Mouse (Mus musculus) heart, embryonic 16.5 days (tissue): ENCODE measurements around the gene Gm20388. TPM values are rescaled to one million over a fixed set of nuclear protein-coding genes. Genes with fewer than 3 reads are reported as not detected.
"Not testable (repeated sequence)": the region's sequence is repeated elsewhere in the genome, so short reads cannot be mapped to it uniquely, and the experiment has no call there.

ENCODE experiments used
- ATAC-seq: fragments of 200-750 bp; cut with Nextera tagmentation; replicated peaks from 2 replicates; pipeline ENCODE4 v1.8.0; 2017; ENCODE audit warnings: moderate number of reproducible peaks; ENCODE audit not compliant: insufficient read depth, low FRiP score; ENCODE audit errors: extremely low read depth
- H3K27ac ChIP-seq: fragments of 300-500 bp; sonication (generic); 2 replicates; pipeline ENCODE4 v1.5.1; 2014; ENCODE audit warnings: mild to moderate bottlenecking, low read length, control low read depth, moderate library complexity
- H3K27me3 ChIP-seq: fragments of 300-500 bp; sonication (generic); 2 replicates; pipeline ENCODE4 v1.6.1; 2014; ENCODE audit warnings: low read length, mixed read lengths; ENCODE audit not compliant: control insufficient read depth, insufficient read depth
- H3K36me3 ChIP-seq: fragments of 300-500 bp; sonication (generic); 2 replicates; pipeline ENCODE4 v1.6.1; 2014; ENCODE audit not compliant: control insufficient read depth, insufficient read depth
- H3K4me1 ChIP-seq: fragments of 300-500 bp; sonication (generic); 2 replicates; pipeline ENCODE4 v1.6.1; 2014; ENCODE audit warnings: low read length, mixed read lengths; ENCODE audit not compliant: control insufficient read depth, insufficient read depth
- H3K4me2 ChIP-seq: fragments of 300-500 bp; sonication (generic); 2 replicates; pipeline ENCODE4 v1.6.1; 2014; ENCODE audit warnings: low read depth, mild to moderate bottlenecking, control low read depth, low read length
- H3K4me3 ChIP-seq: fragments of 300-500 bp; sonication (generic); 2 replicates; pipeline ENCODE4 v1.5.1; 2014; ENCODE audit warnings: mild to moderate bottlenecking, control low read depth, low read length
- H3K9ac ChIP-seq: fragments of 300-500 bp; sonication (generic); 2 replicates; pipeline ENCODE4 v1.6.1; 2014; ENCODE audit warnings: low read length, control low read depth
- H3K9me3 ChIP-seq: fragments of 300-500 bp; sonication (generic); replicated peaks from 2 replicates; pipeline ENCODE4 v1.6.1; 2016; ENCODE audit warnings: low read length; ENCODE audit not compliant: control insufficient read depth
- WGBS: fragments of 180-500 bp; shearing (Covaris S2); extraction: QIAGEN DNeasy Blood & Tissue Kit; methylation state at CpG from one replicate; pipeline ENCODE4 v1.1.7; 2014; 5-methylcytosine and 5-hydroxymethylcytosine counted together
- polyA plus RNA-seq: library from polyadenylated mRNA; unstranded; fragments of >200 nt; fragmentation: Nextera tagmentation; extraction: Ambion mirVana; gene quantifications from 2 replicates; pipeline ENCODE4 v1.2.1, GENCODE M21; 2015

Gene Gm20388
- polyA plus RNA-seq, 1 experiment from 2014 or later, result 4.5 TPM

DNA sequence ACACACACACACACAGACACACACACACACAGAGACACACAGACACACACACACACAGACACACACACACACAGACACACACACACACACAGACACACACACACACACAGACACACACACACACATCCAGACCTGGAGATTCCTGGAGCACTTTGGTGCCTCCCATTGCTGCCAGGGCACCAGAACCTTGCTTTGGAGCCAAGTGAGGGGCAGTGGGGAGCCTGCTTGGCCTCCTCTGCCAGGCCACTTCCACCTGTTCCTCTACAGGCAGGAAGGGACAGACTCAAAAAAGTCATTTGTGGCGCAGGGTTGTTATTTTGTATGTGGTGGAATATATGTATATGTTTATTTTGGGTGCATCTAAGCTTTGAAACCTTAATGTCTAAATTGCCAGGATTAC, 1533.9 kb downstream of the Gm20388 start:
- not testable (repeated sequence) for H3K9ac ChIP-seq, H3K27me3 ChIP-seq, H3K9me3 ChIP-seq, H3K4me1 ChIP-seq, H3K27ac ChIP-seq, H3K4me2 ChIP-seq, H3K36me3 ChIP-seq, ATAC-seq, H3K4me3 ChIP-seq
- 81% methylated on average over 1 of the region's 1 CpGs for WGBS

DNA sequence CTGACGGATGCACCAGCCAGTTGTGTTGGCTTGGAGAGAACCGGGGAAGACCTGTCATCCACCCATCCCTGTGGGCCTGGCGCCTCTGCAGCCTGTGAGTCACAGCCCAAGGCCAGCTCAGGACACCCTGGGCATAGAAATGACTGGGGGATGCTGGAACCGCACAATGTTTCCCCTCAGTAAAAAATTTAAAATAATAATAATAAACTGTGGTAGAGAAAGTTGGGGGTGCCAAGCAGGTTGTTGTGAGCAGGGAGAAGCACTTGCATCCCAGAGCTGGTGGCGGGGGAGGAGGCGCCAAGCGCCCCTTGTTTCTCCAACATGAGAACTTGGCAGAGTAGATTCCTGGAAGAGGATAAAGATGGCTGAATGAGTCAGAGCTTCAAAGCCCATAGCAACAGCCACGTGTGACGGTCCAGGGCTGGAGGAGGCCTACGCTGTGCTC, 1534.4 kb downstream of the Gm20388 start:
- Histone ChIP-seq H3K36me3 (no peaks in the 10 kb centered on the region), H3K9me3 (no peaks in the 10 kb centered on the region), H3K4me3 (no peak overlapping the region), H3K4me1 (peaks cover 8% of the 10 kb centered on the region; the same call in 1 of the 2 replicates), H3K4me2 (no peak overlapping the region), H3K9ac (no peak overlapping the region), H3K27me3 (no peaks in the 10 kb centered on the region), H3K27ac (no peak overlapping the region)
- 80% methylated on average over 10 of the region's 10 CpGs for WGBS
- no peak for ATAC-seq

DNA sequence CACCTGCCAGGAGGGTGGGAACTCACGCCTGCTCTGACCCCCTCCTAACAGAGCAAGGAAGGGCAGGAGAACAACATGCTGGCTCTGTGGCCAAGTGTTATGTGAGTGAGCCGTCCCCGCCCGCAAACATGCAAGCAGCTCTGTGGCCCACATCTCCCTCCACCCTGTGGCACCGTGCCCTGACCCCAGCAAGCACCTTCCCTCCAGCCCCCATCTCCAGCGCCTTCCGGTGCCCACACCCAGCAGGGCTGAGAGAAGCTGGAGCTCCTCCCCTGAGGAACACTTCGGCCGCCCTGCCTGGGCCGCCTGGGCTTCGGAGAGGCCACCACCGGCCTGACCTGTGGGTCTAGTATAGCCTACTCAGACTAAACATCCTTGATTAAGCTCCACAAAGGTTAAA, 1535.5 kb downstream of the Gm20388 start:
- Histone ChIP-seq H3K27ac (no peak overlapping the region), H3K4me3 (no peak overlapping the region), H3K4me2 (no peak overlapping the region), H3K4me1 (peaks cover 10% of the 10 kb centered on the region), H3K27me3 (no peaks in the 10 kb centered on the region), H3K36me3 (no peaks in the 10 kb centered on the region), H3K9me3 (no peaks in the 10 kb centered on the region), H3K9ac (no peak overlapping the region)
- 82% methylated on average over 12 of the region's 12 CpGs for WGBS
- ATAC-seq, result no peak

DNA sequence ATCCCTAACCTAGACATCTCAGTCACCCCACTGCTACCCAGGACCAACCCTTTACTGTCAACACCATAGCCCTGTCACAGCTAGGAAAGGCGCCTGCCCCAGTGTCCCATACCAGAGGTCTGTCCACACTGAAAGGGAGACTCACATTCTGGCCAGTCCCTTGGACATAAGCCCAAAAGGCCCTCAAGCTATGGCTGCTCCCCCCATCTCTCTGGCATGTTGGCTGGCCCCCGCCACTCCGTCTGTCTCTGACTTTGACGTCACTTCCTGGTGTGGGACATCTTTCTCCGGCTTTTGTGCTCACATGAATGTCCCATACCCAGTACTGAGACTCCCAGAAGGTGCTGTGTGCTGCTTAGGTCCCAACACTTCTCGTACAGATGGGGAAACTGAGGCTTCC, 1536.2 kb downstream of the Gm20388 start:
- Histone ChIP-seq H3K4me1 (peaks cover 16% of the 10 kb centered on the region), H3K4me3 (no peak overlapping the region), H3K27ac (no peak overlapping the region), H3K36me3 (no peaks in the 10 kb centered on the region), H3K27me3 (no peaks in the 10 kb centered on the region), H3K9ac (no peak overlapping the region), H3K4me2 (no peak overlapping the region), H3K9me3 (no peaks in the 10 kb centered on the region)
- WGBS, result 63% methylated on average over 6 of the region's 6 CpGs
- no peak for ATAC-seq

DNA sequence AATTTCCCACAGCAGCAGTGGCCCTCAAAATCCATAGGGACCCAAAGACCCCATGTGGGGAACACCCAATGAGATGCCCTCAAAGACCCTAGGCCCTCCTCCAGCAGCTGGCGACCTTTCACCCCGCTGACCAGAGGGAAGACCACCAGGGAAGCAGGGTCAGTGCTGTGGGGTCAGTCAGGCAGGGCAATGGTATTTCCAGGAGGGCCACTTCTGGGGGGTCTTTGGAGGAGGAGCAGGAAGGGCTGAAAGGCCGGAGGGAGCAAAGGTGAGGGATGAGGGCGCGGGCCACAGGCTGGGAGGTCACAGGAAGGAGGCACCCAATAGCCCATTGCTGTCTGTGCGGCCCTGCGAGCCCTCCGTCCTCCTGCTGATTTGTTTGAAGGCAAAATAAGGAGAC, 1539.6 kb downstream of the Gm20388 start:
- 76% methylated on average over 8 of the region's 8 CpGs for WGBS

DNA sequence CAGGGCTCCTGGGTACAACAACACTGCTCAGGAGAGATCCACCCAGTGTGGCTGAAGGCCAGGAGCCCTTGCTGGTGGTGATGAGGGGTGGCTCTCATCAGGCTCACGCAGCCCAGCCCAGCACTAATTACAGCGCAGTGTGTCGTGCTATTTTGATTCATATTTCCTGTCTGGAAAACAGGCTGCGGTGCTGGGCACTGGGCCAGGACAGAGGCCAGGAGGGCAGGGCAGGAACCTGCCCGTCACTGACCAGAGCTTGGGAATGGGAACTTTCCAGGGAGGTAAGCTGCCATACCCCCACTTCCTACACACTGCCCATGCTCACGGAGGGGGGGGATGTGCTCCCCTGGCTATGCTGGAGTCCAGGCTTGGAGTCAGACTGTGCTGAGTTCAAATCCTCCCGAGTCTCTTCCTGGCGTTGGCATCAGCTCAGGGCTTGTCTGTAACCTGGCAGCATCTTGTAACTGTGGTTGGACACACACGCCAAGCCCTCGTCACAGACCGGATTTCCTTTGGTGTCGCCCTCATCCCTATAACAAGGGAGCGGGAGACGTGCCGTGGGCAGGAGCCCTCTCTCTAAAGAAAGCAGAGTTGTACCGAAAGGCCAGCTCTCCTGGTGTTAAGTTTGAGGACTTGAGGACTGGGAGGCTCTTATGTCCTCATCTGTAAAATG, 1540.9 kb downstream of the Gm20388 start:
- Histone ChIP-seq H3K4me1 (peaks cover 16% of the 10 kb centered on the region), H3K4me2 (no peak overlapping the region; the same call in 1 of the 2 replicates), H3K9me3 (no peaks in the 10 kb centered on the region), H3K27me3 (no peaks in the 10 kb centered on the region), H3K9ac (no peak overlapping the region), H3K27ac (no peak overlapping the region), H3K4me3 (no peak overlapping the region), H3K36me3 (no peaks in the 10 kb centered on the region)
- 50% methylated on average over 16 of the region's 16 CpGs for WGBS
- ATAC-seq, result peak; percentile 85

More for the DNA sequence above, 1539.6 kb downstream of the Gm20388 start:
- H3K4me2 ChIP-seq, result no peak overlapping the region
- no peaks in the 10 kb centered on the region for H3K9me3 ChIP-seq
- ATAC-seq, result no peak
- no peak overlapping the region for H3K9ac ChIP-seq
- H3K27ac ChIP-seq, result no peak overlapping the region
- H3K27me3 ChIP-seq, result no peaks in the 10 kb centered on the region
- H3K4me3 ChIP-seq, result no peak overlapping the region
- H3K4me1 ChIP-seq, result peaks cover 16% of the 10 kb centered on the region
- H3K36me3 ChIP-seq, result no peaks in the 10 kb centered on the region

DNA sequence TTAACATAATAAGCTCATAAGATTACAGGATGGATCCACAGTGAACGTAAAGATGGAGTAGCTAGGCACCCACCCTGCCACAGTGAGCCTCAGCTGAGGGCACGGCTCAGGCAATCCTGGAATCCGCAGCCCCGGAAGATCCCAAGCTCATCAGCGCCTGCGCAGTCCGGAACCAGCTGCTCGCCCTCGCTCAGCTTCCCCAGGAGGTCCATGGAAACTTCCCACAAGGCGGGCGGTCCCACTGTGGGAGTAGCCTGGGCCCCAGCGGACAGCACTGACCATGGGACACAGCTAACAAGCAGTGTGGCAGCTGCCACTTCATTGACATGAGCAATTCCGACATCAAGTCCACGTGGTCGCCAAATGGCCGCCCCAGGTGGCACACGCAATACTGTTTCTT, 1544.1 kb downstream of the Gm20388 start:
- Histone ChIP-seq H3K27me3 (no peaks in the 10 kb centered on the region), H3K4me3 (no peak overlapping the region), H3K4me1 (peaks cover 8% of the 10 kb centered on the region; the same call in 1 of the 2 replicates), H3K9ac (no peak overlapping the region), H3K4me2 (no peak overlapping the region), H3K27ac (no peak overlapping the region), H3K9me3 (no peaks in the 10 kb centered on the region), H3K36me3 (no peaks in the 10 kb centered on the region)
- no peak for ATAC-seq
- 90% methylated on average over 17 of the region's 17 CpGs for WGBS

DNA sequence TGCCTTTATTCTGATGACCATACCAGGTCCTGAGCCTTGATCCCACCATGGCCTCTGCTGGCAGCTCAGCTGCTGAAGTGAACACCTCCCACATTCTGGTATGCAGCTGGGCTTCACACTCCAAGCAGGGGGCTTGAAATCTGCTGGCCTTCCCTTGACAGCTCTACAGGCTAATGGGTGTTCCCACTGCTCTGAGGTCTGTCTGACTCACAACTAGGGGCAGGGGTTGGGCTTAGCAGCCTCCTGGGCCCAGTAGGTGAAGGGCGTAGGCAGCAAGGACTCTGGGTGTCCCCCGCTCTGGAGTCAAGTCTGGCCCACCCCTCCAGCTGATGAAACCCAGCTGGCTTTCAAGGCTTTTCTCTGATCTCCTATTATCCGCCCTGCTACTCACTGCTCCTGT, 1550.6 kb downstream of the Gm20388 start:
- Histone ChIP-seq H3K4me1 (no peaks in the 10 kb centered on the region), H3K27ac (no peak overlapping the region), H3K4me2 (no peak overlapping the region), H3K9ac (no peak overlapping the region), H3K36me3 (no peaks in the 10 kb centered on the region), H3K9me3 (no peaks in the 10 kb centered on the region), H3K4me3 (no peak overlapping the region), H3K27me3 (no peaks in the 10 kb centered on the region)
- 54% methylated on average over 3 of the region's 3 CpGs for WGBS
- no peak for ATAC-seq

DNA sequence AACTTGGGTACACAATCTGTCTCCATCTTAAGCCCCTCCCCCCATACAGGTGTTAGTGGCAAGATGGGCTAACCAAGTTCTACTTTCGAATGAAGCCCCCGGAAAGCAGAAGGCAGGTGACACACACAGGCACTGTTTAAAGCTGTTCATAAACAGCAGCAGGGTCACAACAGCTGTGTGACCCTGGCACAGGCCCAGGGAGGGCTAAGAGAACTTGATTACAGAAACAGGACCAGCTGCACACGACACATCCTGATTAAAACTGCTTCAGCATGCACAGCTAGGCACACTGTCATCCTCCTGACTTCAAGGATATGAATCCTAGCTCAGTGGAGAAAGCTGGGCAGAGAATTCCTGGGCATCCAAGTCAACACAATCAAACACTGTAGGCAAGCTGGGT, 1551.5 kb downstream of the Gm20388 start:
- Histone ChIP-seq H3K9me3 (no peaks in the 10 kb centered on the region), H3K9ac (no peak overlapping the region), H3K27me3 (no peaks in the 10 kb centered on the region), H3K4me3 (no peak overlapping the region), H3K4me2 (no peak overlapping the region), H3K36me3 (no peaks in the 10 kb centered on the region), H3K27ac (no peak overlapping the region), H3K4me1 (no peaks in the 10 kb centered on the region)
- 55% methylated on average over 3 of the region's 3 CpGs for WGBS
- no peak for ATAC-seq
